Mouse (Mus musculus) cerebellum, adult 18-20 months (tissue): ENCODE measurements around the gene Kif7.

Source experiments
- DNase-seq, 2 experiments: peaks; one replicate each; pipeline ENCODE4 v3.0.0; 2021

Kif7 gene

DNA sequence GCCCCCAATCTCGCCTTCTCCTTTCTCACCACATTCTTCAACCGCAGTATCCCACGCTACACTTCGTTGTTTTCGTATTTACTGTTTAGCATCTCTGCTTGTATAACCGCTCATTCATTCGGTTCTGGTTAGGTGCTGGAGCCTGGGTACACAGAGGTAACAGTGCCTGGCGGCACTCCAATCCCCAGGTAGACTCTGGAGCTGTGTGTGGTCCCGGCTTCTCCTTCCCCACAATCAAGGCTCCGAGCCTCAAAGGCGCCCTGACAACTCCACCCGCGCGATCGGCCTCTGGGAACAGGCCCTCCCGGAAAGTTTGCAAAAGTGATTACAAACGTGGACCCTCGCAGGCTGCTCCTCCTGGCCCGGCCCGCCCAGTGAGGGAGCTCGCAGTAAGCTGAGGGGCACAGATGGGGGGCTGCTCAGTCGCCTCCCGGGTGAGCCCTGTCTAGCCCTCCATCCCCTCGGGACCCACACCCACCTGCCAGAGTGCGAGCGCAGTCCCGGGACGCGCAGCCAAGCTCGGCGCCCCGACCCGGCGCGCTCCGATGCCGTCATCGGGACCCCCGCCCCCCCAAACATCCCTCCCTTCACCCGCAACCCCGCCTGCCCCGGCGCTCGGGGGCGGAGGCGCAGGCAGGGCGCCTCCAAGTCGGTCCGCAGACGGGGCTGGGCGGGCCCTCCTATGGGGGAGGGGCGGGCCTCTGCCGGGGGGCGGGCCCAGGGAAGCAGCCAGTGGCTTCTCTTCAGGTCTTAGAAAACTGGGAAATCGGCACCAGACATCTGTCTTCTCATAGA lies at the start of gene Kif7:
Gene Kif7 (minus strand): TSS at position 534 of the 795 bp plus-strand sequence.
- no peak for DNase-seq

DNA sequence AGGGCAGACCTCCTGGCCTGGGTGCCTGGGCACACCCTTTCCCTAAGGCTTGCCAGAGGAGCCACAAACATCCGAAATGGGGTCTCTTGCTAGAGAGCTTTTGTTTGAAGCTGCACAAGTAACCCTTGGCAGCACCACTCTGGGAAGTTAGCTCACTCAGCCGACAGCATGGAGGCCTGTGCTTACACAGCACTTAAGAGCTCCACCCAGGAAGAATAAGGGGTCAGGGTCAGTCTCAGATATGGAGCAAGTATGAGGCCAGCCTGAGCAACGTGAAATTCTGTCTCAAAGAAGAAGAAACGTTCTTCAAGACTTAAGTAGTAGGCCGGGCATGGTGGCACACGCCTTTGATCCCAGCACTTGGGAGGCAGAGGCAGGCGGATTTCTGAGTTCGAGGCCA lies 46.6 kb upstream of the Kif7 start:
- no peak for DNase-seq

DNA sequence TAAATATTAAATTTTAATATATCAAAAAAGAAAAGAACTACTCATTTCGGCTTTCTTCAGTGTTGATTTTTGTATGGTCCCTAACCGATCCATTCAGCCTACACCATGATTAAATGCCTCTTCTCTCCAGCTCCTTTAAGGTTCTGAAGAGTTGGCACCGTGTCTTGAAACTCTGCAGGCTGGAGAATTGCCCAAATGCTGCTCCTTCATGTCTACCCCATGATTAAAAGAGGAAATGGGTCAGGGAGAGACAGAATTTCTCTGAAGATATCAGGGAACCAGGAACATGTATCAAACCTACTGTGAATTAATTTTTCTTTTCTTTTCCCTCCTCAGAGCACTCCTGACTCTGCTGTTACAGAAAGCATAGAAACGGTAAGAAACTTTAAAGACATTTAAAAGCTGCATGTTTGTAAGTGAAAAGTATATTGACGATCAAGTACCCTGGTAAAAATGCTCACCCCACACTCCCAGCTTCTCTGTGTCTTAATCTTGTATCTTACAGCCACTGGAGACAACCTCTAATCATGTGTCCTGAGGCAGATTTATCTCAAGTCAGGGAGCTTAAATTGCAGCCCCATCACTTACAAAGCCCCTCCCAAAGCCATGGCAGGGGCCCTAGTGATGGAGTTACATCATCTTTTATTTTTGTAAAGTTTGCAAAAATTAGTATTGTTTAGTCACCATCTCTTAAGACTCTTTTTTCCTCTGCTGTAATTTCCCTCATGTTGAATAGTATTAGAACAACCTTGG lies 45.8 kb upstream of the Kif7 start:
- no peak for DNase-seq

DNA sequence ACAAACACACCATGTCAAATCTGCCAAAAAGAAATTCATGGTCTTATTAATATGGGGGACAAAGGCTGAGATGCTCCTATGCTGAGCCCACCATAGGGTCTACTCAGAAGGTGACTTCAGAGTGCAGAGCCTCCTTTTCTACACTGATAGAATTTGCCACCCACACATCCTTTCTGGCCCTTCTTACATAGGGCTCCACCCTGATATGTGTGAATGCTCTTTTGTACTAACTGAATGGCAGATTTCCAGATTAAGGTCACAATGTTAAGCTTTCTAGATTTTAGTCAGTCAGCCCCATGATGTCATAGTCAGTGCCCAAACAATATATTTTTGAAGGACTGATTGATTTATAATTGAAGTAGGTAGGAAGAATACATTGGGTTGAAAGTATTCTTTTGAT lies 44.2 kb upstream of the Kif7 start:
- DNase-seq, result no peak

DNA sequence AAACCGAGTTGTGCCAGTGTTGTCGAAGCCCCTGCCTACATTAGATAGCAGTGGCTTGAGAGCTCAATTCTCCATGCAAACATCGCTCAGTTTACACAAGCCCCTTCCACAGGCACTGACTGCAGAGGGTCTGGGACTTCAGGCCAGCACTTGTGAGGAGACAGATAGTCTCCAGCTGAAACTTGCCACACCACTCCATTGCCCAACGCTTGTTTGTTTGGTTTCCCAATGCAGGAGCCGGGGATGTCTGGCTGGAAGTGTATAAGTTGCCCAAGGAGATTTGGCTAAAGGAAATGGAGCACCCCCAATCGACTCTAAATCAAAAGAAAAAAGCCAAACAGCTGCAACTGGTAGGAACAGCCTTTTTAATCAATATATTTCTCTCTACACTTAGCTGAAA lies 42.7 kb upstream of the Kif7 start:
- no peak for DNase-seq

DNA sequence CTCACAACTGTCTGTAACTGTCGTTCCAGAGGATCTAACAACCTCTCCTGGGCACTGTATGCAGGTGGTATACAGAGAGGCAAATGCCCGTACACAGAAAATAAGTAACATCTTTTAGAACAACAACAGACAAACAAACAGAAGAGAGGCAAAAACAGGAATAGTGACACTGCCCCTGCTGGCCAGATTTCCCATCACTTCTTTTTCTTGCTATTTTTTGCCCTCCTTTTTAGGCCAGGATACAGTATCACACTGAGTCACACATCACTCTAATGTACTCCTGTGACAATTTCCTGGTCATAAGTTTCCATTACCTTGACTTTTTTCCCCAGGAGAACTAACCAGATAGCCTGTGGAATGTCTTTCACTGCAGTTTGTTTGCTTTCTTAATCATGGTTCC lies 40.8 kb upstream of the Kif7 start:
- no peak for DNase-seq

DNA sequence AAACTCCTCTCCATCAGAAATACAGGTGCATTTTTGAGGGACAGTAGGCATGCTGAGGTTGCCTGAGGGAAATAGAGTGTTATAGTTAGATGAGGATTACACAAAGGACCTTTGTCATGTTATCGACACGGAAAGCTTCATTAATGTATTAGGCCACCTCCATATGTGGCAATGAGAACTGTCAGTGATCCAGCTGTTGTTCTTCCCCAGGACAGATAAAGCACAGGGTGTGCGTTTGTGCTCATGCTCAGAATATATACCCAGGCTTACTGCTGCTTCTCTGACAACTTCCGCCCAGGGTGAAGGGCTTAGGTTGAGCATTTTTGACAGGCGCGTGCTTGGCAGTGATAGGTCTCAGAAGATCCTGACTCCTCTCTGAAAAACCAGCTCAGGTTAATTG lies 34.0 kb upstream of the Kif7 start:
- DNase-seq, result no peak

DNA sequence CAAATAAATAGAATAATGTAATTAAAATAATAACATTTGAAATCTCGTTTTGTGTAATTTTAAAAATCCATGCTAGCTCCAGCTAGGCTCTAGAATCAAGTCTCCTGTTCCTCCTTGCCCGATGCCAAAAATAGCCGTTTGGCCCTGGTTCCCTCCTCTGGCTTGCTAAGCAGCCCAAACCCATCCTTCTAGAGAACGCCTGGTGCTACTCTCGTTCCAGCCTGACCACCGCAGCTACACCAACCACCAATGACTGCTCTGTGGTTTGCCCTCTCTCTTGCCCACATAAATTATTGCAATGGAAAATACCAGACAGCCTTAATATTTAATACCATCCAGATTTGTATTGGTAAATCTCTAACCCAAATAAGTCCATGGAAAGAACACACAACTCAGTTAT lies 32.1 kb upstream of the Kif7 start:
- DNase-seq, result no peak

DNA sequence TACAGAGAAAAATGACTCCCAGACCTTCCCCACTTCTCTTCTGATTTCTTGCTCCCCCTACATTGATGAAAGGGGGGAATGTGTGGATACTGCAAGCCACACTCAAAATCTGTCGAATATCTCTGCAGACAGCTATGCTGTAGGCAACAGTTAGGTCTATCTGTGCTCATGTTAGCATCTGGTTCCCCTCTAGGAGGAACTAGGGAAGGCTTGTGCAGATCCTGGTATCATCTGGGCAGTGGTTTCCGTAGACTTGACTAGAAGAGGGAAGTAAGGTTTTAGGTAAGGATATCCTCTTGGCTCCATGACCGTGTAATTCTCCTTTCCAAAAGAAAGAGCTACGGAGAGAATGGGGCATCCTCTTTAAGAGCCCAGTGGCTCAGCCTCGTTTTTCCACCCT lies 29.1 kb upstream of the Kif7 start:
- no peak for DNase-seq

DNA sequence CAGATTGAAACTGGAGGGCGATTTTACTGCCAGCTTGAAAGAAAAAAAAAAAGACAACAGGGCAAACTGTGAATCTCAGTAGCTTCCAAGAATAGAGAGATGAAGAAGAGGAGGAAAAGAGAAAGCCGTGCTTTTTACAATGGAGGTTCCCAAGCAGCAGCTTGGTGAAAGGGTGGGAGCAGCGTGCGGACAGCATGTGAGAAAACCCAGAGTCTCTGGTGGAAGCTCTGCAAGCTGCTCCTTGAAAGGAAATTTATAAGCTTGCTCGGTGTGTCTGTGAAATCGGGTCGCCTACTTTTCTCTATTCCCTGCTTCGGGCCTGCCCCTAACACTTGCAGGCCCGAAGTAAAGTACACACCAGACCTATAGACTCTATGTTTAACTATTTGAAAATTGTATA lies 28.5 kb upstream of the Kif7 start:
- DNase-seq, result no peak

DNA sequence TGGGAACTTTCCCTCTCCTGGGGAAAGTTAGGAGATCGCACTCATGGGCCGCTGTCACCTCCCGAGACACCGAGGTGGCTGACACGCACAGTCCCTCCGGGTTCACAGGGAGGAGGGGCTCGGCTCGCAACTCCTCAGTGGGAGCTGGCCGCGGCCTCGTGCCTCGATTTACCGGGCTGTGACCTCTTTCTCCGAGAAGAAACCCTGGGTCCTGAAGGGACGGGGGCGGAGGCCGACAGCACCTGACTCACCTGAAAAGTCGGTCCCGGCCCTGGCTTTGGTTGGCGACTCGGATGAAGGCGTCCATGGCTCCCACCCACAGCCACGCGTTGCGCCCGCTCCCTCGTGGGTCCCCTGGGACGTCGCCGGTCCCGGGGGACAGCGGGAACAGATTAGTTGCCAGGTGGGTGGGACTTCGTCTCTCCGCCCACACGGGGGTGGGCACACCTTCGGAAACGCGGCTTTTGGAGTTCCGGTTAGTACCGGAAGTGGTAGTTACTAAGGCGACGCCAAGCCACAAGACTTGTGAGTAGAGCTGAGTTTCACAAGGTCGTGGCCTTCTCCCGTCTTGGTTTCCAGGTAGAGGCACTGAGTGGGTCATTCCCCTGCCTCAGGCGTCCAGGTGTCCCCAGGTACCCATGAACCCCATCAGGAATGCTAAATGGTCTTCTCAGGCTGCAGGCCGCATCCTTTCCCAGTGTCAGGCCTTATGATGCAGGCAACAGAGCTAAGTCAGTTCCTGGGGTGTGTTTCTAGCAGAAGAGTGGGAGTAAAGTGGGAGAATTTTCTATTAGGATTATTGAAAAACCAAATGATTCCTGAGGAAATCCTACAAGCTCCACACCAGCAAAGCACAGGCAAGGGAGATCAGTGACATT lies 27.4 kb upstream of the Kif7 start, which contains the start of the genes Pex11a and Wdr93:
Gene Pex11a (minus strand): TSS at position 473 of the 878 bp plus-strand sequence.
Gene Wdr93 (plus strand): TSS at position 505 of the 878 bp plus-strand sequence.
- DNase-seq, result peak; percentile 68 to 73

DNA sequence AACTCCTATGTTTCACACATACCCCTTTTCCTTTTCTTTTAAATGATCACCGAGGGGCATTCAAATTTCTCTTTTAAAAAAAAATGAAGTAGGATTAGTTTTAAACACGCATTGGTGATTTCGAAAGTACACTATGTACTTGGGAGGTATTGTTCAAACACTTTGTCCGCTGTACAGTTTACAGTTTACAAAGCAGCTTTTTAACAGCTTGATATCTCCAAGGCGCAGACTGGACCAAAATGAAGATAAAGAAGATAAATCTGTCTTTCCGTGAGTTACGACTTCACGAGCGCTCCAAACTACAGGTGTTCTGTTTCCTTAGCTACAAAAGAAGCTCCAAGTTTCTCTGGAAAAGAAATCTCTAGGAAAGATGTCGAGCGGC lies 26.7 kb upstream of the Kif7 start:
- DNase-seq, result no peak

DNA sequence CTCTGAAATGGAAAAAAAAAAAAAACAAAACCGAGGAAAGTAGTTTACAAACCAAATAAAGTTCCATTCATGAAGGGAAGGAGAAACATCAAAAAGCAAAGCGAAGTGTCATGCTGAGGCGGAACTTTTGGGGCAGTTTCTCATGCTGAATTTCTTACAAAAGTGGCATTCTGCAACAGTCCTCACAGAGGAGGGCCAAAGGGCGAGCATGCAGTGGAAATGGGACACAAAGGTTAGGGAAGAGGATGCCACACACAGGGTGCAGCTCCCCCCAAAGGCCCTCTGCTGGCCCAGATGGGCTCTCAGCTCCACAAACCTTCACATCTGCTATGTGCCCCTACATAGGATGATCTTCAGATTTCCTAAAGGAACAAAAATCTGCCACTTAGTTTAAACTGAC lies 24.8 kb upstream of the Kif7 start:
- DNase-seq, result no peak

DNA sequence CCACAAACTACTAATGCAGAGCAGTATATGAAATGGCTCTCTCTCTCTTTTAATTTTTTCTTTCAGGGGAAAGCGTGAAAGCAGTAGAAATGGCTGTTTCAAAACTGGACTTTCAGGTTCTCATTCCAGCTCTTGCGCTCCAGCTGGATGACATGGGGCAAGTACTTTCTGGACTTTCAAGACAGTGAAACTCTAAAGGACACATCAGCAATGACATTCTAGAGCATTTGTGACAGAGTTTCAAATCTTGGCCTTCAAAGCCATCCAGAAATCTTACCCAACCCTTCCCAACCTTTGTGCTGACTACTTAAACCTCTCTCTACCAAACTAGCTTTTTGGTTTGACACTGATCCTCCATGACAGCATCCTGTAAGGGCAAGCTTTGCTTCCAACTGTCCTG lies 23.4 kb upstream of the Kif7 start:
- no peak for DNase-seq

DNA sequence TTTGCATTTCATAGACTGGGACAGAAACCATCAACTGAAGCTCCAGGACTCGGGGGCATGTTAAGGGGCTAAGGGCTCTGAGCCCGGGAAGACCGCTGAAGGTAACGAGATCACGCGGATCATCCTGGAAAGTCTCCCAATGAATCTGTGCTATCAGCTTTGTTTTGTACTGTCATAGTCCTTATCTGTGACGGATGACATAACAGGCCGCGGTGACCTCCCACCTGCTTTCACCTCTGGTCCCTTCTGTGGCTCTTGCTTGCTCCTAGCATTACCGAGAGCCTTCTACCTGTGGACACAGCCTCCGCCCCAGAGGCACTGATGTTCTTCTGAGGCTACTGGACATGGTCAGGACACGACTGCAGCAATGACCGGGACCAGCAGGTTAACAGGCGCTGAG lies 21.0 kb upstream of the Kif7 start:
- DNase-seq, result no peak

DNA sequence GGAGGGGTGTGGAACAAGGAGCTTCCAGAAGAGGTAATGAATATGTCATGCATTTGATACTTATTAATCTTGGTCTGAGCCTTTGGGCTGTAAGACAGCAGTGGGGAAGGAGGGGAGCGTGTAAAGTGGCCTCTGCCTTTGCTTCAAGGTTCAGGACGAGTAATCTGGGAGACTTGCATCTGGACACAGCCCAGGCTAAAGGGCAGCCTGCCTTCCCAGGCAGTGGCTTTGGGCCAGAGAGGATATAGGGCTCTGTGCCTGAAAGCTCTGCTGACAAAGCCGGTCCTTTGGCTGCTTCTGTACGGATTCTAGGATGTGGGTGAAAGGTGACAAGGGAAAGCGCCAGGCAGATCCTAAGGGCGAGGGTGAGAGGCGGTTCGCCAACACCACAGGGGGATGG lies 19.0 kb upstream of the Kif7 start:
- no peak for DNase-seq

DNA sequence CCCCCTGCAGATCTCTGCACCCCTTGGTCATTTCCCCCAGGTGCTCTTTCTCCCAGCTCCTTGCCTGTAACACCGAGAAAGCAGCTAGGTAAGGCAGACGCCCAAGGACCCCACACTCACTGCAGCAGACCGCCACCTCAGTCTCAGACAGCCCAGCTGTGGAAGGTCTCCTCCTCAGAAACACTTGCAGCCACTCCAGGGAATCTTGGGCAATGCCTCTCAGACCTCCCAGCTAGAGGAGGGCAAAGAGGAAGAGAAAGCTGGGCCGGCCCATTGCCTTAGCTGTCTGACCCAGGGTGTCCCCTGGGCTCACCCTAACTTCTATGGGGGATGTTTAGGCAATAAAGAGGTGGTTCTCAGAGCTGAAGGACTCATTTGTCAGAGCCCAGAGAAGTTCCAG lies 17.1 kb upstream of the Kif7 start, which contains the start of gene Plin1:
Gene Plin1 (minus strand): TSS at position 282 of the 400 bp plus-strand sequence.
- DNase-seq, result no peak

DNA sequence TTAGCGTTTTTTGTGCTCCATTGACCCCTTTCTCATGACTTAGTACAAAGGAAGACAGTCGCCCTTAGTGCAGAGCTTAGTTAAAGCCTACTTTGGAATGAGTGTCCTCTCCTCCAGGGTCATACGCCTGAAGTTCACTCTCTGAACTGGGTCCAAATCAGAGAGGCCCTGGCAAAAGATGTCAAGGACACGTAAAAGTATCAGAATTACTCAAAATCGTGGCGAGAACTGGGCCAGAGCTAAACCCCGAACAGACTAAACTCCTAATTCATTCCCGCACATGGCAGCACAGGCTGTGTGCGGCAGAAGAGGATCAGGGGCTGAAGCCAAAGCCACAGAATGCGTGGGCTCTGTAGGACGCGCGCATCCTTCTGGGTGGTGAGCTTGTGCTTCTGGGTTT lies 15.9 kb upstream of the Kif7 start:
- no peak for DNase-seq

DNA sequence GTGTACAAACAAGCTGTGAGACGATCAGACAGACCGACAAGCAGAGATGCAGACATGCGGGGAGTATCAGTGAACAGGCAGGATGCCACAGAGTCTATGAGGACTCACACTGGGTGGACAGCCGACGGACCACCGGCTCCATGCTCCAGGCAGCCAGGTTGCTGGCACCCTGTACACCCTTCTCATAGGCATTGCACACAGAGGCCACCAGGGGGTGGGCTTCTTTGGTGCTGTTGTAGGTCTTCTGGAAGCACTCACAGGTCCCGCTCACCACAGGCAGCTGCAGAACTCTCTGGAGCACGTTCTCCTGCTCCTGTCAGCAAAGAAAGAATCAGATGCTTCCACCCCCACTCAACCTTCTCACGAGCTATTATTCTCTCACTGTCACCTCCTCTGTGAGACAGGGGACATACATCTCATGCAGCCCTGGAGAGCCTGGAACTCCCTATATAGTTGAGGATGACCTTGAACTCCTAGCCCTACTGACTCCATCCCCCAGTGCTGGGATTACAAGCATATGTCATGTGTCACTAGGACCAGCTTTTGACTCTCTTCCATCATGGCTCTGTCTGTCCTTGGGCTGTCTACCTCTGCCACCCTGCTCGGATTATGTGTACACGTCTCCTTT lies 14.3 kb upstream of the Kif7 start:
- DNase-seq, result no peak

DNA sequence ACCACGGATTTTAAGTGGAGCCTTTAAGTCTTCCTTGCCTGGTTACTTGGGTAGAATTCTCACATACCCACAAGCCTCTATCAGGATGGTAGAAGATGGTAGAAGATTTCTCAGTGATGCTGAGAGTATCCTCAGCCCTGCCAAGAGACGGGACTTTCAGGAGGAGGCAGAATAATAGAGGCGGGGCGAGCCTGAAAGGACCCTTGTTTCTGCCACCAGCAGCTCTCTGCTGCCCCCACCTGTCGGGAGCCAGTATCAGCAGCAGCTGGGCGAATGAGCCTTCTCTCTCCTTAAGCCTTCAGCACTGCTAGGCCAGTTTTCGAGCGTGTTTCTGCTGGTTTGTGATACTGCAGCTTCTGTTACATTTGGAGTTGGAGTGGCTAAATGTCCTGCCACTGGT lies 13.6 kb upstream of the Kif7 start:
- peak; percentile 41 to 50 for DNase-seq

DNA sequence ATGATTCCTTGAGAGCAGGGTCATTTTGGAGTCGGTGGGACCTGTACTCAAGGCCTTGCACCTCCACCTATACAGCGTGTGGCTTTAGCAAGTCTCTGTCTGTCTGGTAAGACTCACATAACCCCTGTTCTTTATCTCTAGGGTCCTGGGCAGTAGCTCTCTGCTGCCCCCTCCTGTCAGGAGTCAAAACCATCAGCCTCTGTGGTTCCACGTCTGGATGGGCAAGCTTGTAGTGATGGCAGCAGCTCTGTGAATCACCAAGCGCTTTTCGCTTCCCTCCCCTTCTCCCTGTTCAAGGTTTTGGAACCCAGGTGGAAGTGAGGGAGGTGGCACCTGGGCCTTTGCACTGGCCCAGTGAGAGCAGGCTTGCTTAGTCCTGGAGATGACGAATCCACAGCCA lies 12.7 kb upstream of the Kif7 start:
- DNase-seq, result peak; percentile 22 to 32

DNA sequence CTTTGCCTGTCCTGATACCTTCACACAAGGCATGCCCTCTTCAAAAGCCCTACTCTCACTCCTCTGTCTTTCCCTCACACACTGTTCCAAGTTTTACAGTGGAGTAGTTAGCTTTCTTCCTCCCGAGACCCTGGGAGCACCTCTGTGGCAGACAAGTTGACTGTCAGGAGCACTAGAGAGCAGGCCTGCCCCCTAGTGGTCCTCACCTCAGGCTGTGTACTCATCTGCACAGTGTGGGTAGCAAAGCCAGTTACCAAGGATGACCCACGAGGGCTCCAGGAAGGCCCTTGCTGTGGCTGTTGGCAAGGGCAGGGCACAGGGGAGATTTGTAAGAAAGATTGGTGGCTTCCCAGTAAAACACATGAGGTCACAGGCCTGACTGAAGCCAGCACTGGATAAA lies 11.6 kb upstream of the Kif7 start:
- peak; percentile 31 to 38 for DNase-seq
